Mouse (Mus musculus): ENCODE measurements around the gene Nfkb1. TPM values are rescaled to one million over a fixed set of nuclear protein-coding genes. Genes with fewer than 3 reads are reported as not detected.

Nfkb1 gene
- polyA plus RNA-seq, 1 experiment from 2014 or later = 23.5 TPM

DNA sequence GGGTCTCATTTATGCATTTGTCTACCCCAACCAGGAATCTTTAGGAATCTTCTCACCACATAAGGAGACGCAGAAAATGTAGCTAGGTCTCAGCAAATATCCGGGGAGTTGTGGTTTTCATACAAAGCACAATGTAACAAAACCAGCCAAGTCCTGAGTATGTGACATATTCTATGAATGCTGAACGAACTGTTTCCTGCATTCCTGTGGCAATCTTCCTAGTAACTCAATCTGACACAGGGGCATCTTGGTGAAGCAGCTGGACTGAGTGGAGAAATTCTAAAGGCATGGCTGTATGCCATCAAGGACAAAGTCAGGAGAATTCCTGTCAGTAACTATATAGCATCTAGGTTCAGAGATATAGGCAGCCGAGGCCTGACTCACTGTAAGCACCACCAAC, 20.5 kb downstream of the Nfkb1 start:
- Histone ChIP-seq H3K9ac (ENCODE audit: low read length) (no peak overlapping the region), H3K9me3 (ENCODE audit: control insufficient read depth, low read length) (peaks cover 4% of the 10 kb centered on the region; the same call in 1 of the 2 replicates), H3K36me3 (ENCODE audit: control insufficient read depth, insufficient read depth, low read length) (peaks cover 24% of the 10 kb centered on the region), H3K27ac (replicated peaks in 1 of 2; ENCODE audit: control insufficient read depth in 1 of 2, insufficient read depth in 1 of 2, low read depth in 2 of 2, low read length in 2 of 2) (no peak overlapping the region), H3K27me3 (ENCODE audit: control insufficient read depth, insufficient read depth, low read length) (no peaks in the 10 kb centered on the region), H3K4me2 (ENCODE audit: low read length) (no peak overlapping the region), H3K4me1 (ENCODE audit: control insufficient read depth in 2 of 2, insufficient read depth in 2 of 2, low read length in 2 of 2) (peaks cover 11 to 36% of the 10 kb centered on the region in 2 experiments), H3K4me3 (ENCODE audit: control insufficient read depth in 1 of 2, insufficient read depth in 1 of 2, low read depth in 1 of 2, low read length in 2 of 2) (no peak overlapping the region)
- 42% methylated on average over 4 of the region's 4 CpGs for WGBS
- no peak for ATAC-seq (ENCODE audit: insufficient number of reproducible peaks, insufficient read depth, low FRiP score, low read depth)

DNA sequence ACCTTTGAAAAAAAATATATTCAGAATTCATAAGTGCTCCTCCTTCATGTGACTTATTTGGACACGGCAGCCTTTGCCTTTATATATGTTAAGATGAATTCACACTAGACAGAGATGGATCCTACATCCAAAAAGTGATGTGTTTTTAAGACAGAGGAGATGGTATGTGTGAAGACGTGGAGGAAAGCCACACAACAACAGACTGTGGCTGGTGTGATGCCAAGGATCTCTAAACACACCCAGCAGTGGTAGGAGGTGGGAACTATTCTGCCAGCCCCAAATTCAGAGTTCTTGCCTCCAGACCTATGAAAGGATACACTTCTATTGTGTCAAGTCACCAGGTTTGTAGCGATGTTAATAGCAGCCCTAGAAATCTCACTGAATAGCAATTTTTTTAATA, 24.3 kb downstream of the Nfkb1 start:
- H3K9me3 ChIP-seq (ENCODE audit: control insufficient read depth, low read length) = peaks cover 4% of the 10 kb centered on the region; the same call in 1 of the 2 replicates
- ATAC-seq (ENCODE audit: insufficient number of reproducible peaks, insufficient read depth, low FRiP score, low read depth) = no peak
- no peak overlapping the region for H3K9ac ChIP-seq (ENCODE audit: low read length)

DNA sequence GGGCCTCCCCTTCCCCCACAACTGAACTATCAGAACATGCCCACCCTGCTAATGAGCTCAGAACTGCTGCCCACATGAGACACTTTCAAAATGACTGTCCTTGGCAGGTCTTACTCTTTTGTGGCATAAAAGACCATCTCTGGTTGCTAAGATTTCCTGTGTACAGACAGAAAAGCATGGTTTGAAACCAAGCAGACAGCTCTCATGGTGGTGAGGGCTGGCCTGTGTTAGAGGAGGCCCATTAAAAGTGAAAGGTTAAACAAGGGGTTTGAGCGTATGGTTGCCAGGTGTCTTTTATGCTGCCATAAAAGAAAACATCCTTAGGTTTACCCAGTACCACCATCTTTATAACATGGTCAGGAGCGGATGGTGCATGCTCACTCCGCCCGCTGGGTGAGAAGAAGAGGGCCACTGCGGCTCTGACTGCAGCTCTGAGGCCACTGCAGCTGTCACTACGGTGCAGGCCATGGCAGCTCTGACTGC, 25.5 kb downstream of the Nfkb1 start:
- Histone ChIP-seq H3K4me2 (ENCODE audit: low read length) (no peak overlapping the region), H3K4me3 (ENCODE audit: control insufficient read depth in 1 of 2, insufficient read depth in 1 of 2, low read depth in 1 of 2, low read length in 2 of 2) (no peak overlapping the region), H3K4me1 (ENCODE audit: control insufficient read depth in 2 of 2, insufficient read depth in 2 of 2, low read length in 2 of 2) (peaks cover 0 to 3% of the 10 kb centered on the region in 2 experiments; a peak in 1 of 4 replicates), H3K27me3 (ENCODE audit: control insufficient read depth, insufficient read depth, low read length) (no peaks in the 10 kb centered on the region), H3K27ac (replicated peaks in 1 of 2; ENCODE audit: control insufficient read depth in 1 of 2, insufficient read depth in 1 of 2, low read depth in 2 of 2, low read length in 2 of 2) (no peak overlapping the region), H3K9ac (ENCODE audit: low read length) (no peak overlapping the region), H3K36me3 (ENCODE audit: control insufficient read depth, insufficient read depth, low read length) (peaks cover 71% of the 10 kb centered on the region), H3K9me3 (ENCODE audit: control insufficient read depth, low read length) (peaks cover 4% of the 10 kb centered on the region; the same call in 1 of the 2 replicates)
- ATAC-seq (ENCODE audit: insufficient number of reproducible peaks, insufficient read depth, low FRiP score, low read depth) = no peak
- WGBS = 83% methylated on average over 6 of the region's 6 CpGs

More for the DNA sequence above, 24.3 kb downstream of the Nfkb1 start:
- no peak overlapping the region for H3K4me2 ChIP-seq (ENCODE audit: low read length)
- no peak overlapping the region for H3K4me3 ChIP-seq (ENCODE audit: control insufficient read depth in 1 of 2, insufficient read depth in 1 of 2, low read depth in 1 of 2, low read length in 2 of 2)
- 74% methylated on average over 3 of the region's 3 CpGs for WGBS
- no peak overlapping the region for H3K27ac ChIP-seq (replicated peaks in 1 of 2; ENCODE audit: control insufficient read depth in 1 of 2, insufficient read depth in 1 of 2, low read depth in 2 of 2, low read length in 2 of 2)
- peaks cover 61% of the 10 kb centered on the region for H3K36me3 ChIP-seq (ENCODE audit: control insufficient read depth, insufficient read depth, low read length)
- no peaks in the 10 kb centered on the region for H3K27me3 ChIP-seq (ENCODE audit: control insufficient read depth, insufficient read depth, low read length)
- peaks cover 0 to 8% of the 10 kb centered on the region in 2 experiments; a peak in 2 of 4 replicates for H3K4me1 ChIP-seq (ENCODE audit: control insufficient read depth in 2 of 2, insufficient read depth in 2 of 2, low read length in 2 of 2)

DNA sequence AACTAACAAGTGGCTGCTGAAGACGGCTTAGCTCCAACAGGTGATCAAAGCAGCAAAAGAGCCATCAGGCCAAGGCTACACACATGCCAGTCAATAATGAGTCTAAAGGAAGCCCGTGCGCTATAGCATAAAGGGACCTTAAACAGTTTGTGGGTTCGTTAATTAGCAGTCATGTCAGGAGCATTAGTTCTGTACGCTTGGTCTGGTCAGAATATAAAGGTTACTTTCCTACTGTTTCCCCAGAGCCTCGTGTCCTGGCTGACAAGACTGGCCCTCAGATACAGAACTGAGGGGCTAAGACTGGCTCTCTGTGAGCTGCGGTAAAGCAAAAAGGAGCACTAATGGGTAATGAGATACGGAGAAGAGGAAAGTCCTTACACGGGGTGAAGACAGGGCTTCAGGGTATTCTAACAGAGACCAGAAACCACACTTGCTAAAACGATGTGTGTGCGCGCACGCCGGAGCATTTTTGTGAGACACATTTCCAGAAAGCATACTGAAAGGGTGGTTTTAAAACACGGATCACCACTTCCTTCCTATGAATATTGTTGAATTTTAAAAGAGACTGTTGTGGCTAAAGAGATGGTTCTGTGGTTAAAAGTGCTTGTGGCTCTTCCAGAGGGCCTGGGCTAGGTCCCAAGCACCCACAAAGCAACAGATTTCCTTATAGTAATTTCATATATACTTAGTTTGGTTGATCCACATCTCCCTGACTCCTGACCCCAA, 29.0 kb downstream of the Nfkb1 start:
- Histone ChIP-seq H3K4me3 (ENCODE audit: control insufficient read depth in 1 of 2, insufficient read depth in 1 of 2, low read depth in 1 of 2, low read length in 2 of 2) (no peak overlapping the region), H3K27ac (replicated peaks in 1 of 2; ENCODE audit: control insufficient read depth in 1 of 2, insufficient read depth in 1 of 2, low read depth in 2 of 2, low read length in 2 of 2) (no peak overlapping the region), H3K9ac (ENCODE audit: low read length) (no peak overlapping the region), H3K4me2 (ENCODE audit: low read length) (no peak overlapping the region), H3K9me3 (ENCODE audit: control insufficient read depth, low read length) (no peaks in the 10 kb centered on the region), H3K27me3 (ENCODE audit: control insufficient read depth, insufficient read depth, low read length) (no peaks in the 10 kb centered on the region), H3K36me3 (ENCODE audit: control insufficient read depth, insufficient read depth, low read length) (peaks cover 91% of the 10 kb centered on the region), H3K4me1 (ENCODE audit: control insufficient read depth in 2 of 2, insufficient read depth in 2 of 2, low read length in 2 of 2) (no peaks in the 10 kb centered on the region)
- 89% methylated on average over 15 of the region's 15 CpGs for WGBS
- no peak for ATAC-seq (ENCODE audit: insufficient number of reproducible peaks, insufficient read depth, low FRiP score, low read depth)

DNA sequence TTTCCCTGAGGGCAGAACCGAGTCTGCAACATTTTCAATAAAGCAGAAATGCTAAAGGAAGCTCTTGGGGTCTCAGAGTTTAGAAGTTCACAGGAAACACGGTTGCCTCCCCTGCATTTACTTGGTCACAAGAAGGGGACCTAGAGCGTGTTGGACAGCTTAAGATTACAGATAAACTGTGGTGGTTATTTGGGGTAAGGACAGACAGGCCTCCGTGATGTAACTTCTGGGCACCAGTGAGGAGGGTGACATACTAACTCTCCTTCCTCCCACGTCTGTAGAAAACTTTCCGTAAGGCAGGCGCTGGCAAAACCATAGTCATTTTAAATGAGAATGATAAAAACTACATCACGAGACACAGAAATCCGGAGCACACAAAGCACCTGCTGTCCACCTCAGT, 29.6 kb downstream of the Nfkb1 start:
- ATAC-seq (ENCODE audit: insufficient number of reproducible peaks, insufficient read depth, low FRiP score, low read depth) = no peak
- no peaks in the 10 kb centered on the region for H3K27me3 ChIP-seq (ENCODE audit: control insufficient read depth, insufficient read depth, low read length)
- no peaks in the 10 kb centered on the region for H3K9me3 ChIP-seq (ENCODE audit: control insufficient read depth, low read length)
- H3K36me3 ChIP-seq (ENCODE audit: control insufficient read depth, insufficient read depth, low read length) = peaks cover 90% of the 10 kb centered on the region
- H3K4me3 ChIP-seq (ENCODE audit: control insufficient read depth in 1 of 2, insufficient read depth in 1 of 2, low read depth in 1 of 2, low read length in 2 of 2) = no peak overlapping the region
- H3K27ac ChIP-seq (replicated peaks in 1 of 2; ENCODE audit: control insufficient read depth in 1 of 2, insufficient read depth in 1 of 2, low read depth in 2 of 2, low read length in 2 of 2) = no peak overlapping the region
- H3K4me2 ChIP-seq (ENCODE audit: low read length) = no peak overlapping the region
- no peaks in the 10 kb centered on the region for H3K4me1 ChIP-seq (ENCODE audit: control insufficient read depth in 2 of 2, insufficient read depth in 2 of 2, low read length in 2 of 2)
- 83% methylated on average over 9 of the region's 9 CpGs for WGBS
- no peak overlapping the region for H3K9ac ChIP-seq (ENCODE audit: low read length)

DNA sequence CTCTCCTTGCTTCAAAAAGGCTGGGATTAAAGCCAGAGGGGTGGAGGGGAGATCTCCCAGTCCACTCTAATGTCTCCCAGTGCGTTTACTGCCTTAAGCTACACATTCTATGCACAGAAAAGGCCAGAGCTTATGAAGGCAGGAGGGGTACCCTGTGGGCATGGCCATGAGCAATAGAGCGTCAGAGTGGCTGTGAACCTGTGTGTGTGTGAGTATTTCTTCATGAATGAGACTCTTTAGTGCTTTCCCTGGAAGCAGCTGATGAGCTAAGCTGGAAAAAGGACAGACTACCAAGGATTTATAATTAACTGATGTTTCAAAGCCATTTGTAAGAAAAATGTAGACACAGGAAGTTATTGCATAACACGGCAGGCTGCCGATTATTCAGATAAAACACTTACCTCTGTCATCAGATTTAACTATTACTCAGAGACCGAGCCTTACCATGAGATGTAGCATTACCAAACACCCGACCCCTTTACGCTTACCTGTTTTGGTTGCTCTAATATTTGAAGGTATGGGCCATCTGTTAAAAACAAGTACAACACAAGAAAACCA, 32.7 kb downstream of the Nfkb1 start:
- H3K36me3 ChIP-seq (ENCODE audit: control insufficient read depth, insufficient read depth, low read length) = peaks cover 88% of the 10 kb centered on the region
- ATAC-seq (ENCODE audit: insufficient number of reproducible peaks, insufficient read depth, low FRiP score, low read depth) = no peak

DNA sequence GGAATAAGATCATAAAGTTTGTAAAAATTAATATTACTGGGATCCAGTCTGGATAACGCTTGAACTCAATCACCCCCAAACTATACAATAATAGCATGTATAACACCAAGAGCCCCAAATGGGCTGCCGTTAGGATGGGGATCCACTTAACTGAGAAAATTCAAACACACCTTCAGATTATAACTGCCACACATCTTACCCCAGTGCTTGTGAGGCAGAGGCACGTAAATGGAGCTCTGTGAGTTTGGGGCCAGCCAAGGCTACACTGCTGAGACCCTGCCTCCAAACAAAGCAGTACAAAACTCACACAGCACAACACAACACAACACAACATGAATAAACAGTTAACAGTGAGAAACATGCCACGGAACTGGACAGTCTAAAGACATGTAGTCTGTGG, 35.2 kb downstream of the Nfkb1 start:
- Histone ChIP-seq H3K9me3 (ENCODE audit: control insufficient read depth, low read length) (no peaks in the 10 kb centered on the region), H3K9ac (ENCODE audit: low read length) (no peak overlapping the region), H3K4me1 (ENCODE audit: control insufficient read depth in 2 of 2, insufficient read depth in 2 of 2, low read length in 2 of 2) (no peaks in the 10 kb centered on the region), H3K36me3 (ENCODE audit: control insufficient read depth, insufficient read depth, low read length) (peaks cover 88% of the 10 kb centered on the region), H3K27ac (replicated peaks in 1 of 2; ENCODE audit: control insufficient read depth in 1 of 2, insufficient read depth in 1 of 2, low read depth in 2 of 2, low read length in 2 of 2) (no peak overlapping the region), H3K4me3 (ENCODE audit: control insufficient read depth in 1 of 2, insufficient read depth in 1 of 2, low read depth in 1 of 2, low read length in 2 of 2) (no peak overlapping the region), H3K27me3 (ENCODE audit: control insufficient read depth, insufficient read depth, low read length) (no peaks in the 10 kb centered on the region), H3K4me2 (ENCODE audit: low read length) (no peak overlapping the region)
- ATAC-seq (ENCODE audit: insufficient number of reproducible peaks, insufficient read depth, low FRiP score, low read depth) = no peak
- 91% methylated on average over 4 of the region's 4 CpGs for WGBS

More for the DNA sequence above, 32.7 kb downstream of the Nfkb1 start:
- Histone ChIP-seq H3K4me2 (ENCODE audit: low read length) (no peak overlapping the region), H3K27me3 (ENCODE audit: control insufficient read depth, insufficient read depth, low read length) (no peaks in the 10 kb centered on the region), H3K4me1 (ENCODE audit: control insufficient read depth in 2 of 2, insufficient read depth in 2 of 2, low read length in 2 of 2) (no peaks in the 10 kb centered on the region), H3K9me3 (ENCODE audit: control insufficient read depth, low read length) (no peaks in the 10 kb centered on the region), H3K9ac (ENCODE audit: low read length) (no peak overlapping the region), H3K27ac (replicated peaks in 1 of 2; ENCODE audit: control insufficient read depth in 1 of 2, insufficient read depth in 1 of 2, low read depth in 2 of 2, low read length in 2 of 2) (no peak overlapping the region), H3K4me3 (ENCODE audit: control insufficient read depth in 1 of 2, insufficient read depth in 1 of 2, low read depth in 1 of 2, low read length in 2 of 2) (no peak overlapping the region)
- WGBS = 73% methylated on average over 7 of the region's 7 CpGs
